8 mouse cellular contexts compared by ENCODE assay signal in the genomic region with DNA sequence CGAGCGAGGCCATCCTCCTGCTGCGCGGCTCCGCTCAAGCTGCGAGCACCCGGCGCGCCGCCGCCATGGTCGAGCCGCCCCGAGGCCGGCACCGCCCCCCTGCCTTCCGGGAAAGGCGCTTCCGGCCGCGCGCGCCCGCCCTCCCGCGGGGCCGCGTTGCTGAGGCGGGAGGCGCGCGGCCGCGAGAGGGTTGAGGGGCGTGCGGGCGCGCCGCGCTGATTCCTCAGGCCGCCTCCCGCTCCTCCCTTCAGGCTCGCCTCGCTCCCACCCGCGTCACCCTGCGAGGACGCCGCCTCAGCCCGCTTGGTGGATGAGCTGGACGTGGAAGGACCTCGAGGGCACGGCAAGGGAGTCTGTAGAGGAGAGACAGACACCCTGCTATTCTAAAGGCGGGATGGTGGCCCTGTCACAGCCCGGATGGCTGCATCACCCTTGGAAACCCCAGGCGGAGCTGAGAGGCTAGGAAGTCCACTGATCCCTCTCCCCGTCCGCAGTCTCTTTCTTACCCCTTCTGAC. TPM values are rescaled to one million over a fixed set of nuclear protein-coding genes. Genes with fewer than 3 reads are reported as not detected.
DNase-seq lines count a peak whose midpoint lies in the region; ATAC-seq lines count a peak whose summit lies in the region.

Gene Btbd1, minus strand, starts transcription at position 53 of the 516 bp plus-strand sequence.

- H3K4me3 ChIP-seq in hindbrain, embryonic 13.5 days: peak within 1 kb of the TSS; percentile 86

- H3K36me3 ChIP-seq in hindbrain, embryonic 13.5 days: no peaks in the 10 kb centered on the region

- ATAC-seq in hindbrain, embryonic 13.5 days (ENCODE audit: low FRiP score): peak; percentile 91

- H3K27ac ChIP-seq in hindbrain, embryonic 13.5 days: peak within 1 kb of the TSS; percentile 97

- peak within 1 kb of the TSS; percentile 95 for H3K9ac ChIP-seq in hindbrain, embryonic 13.5 days

- WGBS in hindbrain, embryonic 13.5 days: under 1% methylated on average over 56 of the region's 58 CpGs

- no peaks in the 10 kb centered on the region for H3K9me3 ChIP-seq in hindbrain, embryonic 13.5 days

- H3K27me3 ChIP-seq in hindbrain, embryonic 13.5 days: no peaks in the 10 kb centered on the region

- H3K4me2 ChIP-seq in hindbrain, embryonic 13.5 days: peak within 1 kb of the TSS; percentile 78

- H3K4me1 ChIP-seq in hindbrain, embryonic 13.5 days (replicated peaks): peaks cover 40% of the 10 kb centered on the region

- DNase-seq in Muller cell, postnatal 12 days (ENCODE audit: inconsistent ontology term): peak; percentile 94
- DNase-seq in cerebellum, adult 9-11 months: peak; percentile 73
- peak; percentile 56 to 70 for DNase-seq in frontal cortex, postnatal 25 days (ENCODE audit: low spot score in 2 of 2)
- peak; percentile 70 for DNase-seq in left cerebral cortex, adult 11 months (ENCODE audit: low spot score)
- DNase-seq in lung, postnatal 36 days: peak; percentile 87
- DNase-seq in retina, embryonic 14.5 days (ENCODE audit: low spot score): peak; percentile 89
- DNase-seq in urinary bladder, adult 18-20 months (ENCODE audit: low spot score in 2 of 2): peak; percentile 67 to 74

RNA-seq across cellular contexts. Expression of gene Btbd1, which starts in this region (rescaled TPM):
- 87.2 and 95.1 TPM in 2 replicates for polyA plus RNA-seq in hindbrain, embryonic 13.5 days (2015; fragmentation: Nextera tagmentation; extraction: Ambion mirVana)

Comparison
In these comparisons a context has a peak if more than half of its experiments do, and no peak if none do; other contexts are left out.
1. Peak in every context shown above with its lines: DNase-seq, ATAC-seq, H3K4me3 ChIP-seq and H3K27ac ChIP-seq.